Mouse (Mus musculus) layer of hippocampus, postnatal 25 days (tissue): ENCODE measurements around the gene Sh3kbp1. TPM values are rescaled to one million over a fixed set of nuclear protein-coding genes. Genes with fewer than 3 reads are reported as not detected.

ENCODE experiments used
- DNase-seq, 2 experiments: peaks; one replicate each; pipeline ENCODE4 v3.0.0; 2022; ENCODE audit warnings: mixed read lengths in 2 of 2, low spot score in 1 of 2; ENCODE audit errors: extremely low spot score in 1 of 2
- total RNA-seq, 2 experiments: library from RNA; stranded (reverse); gene quantifications; 2 replicates each; pipeline ENCODE4 v1.2.3; 2021

Sh3kbp1 gene
- total RNA-seq, 2 experiments from 2014 or later = 37.0 to 39.4 TPM

DNA sequence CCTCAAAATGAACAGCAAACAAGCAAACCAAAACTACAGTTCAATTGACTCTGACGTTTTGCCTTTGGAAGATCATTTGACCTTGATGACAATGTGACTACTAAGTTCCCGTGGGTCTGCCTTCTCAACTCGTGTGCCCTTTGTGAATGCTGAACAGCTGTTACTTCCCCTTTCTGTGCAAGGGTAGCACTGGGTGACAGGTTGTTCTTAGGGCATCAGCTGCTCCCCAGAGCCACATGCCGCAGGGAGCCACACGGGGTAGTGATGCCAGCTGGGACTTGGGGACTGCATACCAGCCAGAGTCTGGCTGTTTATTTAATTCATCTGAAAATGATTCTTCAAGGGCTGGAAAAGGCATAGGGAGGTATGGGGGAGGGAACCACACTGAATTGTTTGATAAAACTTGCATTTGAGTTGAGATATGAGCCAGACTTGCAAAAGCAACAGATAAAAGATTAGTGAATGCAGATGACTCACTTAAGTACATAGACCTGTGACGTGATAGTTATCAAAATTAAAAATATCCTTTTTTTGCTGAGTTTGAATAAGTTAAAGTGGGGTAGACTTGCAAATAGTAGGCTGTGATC is 108.5 kb downstream of the Sh3kbp1 start:
- DNase-seq = no peak

DNA sequence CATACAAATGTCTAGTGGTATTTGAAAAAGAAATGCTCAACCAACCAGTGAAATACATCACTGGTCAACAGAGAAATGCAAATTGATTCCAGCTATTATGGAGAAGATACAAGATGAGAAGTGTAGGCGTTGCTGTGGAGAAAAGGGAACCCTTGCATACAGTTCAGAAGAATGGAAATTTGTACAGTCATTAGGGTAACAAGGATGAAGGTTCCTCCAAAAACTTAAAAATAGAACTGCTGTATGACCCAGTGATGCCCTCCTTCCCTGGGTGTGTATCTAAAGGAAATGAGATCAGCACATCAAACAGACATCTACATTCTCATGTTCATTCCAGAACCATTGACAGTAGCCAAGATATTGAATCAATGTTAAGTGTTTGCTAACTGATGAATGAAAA is 110.3 kb downstream of the Sh3kbp1 start:
- no peak for DNase-seq

DNA sequence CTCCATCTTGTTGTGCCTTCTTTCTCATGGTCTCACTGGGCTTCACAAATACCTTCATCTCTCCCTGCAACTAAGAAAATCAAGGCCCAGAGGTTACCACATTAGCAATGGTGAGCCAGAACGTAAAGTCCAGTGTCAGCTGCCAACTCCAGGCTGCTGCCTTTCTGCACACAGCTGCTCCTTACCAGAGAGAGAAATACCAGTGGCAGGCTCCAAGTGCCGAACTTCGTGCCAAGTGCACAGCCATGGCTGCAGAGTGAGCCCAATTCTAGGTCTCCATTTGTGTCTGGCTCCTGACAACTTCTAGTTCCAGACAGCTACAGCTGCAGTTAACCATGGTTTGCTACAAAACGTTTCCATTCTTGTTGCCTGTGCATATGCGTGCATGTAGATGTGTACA is 117.0 kb downstream of the Sh3kbp1 start:
- no peak for DNase-seq

DNA sequence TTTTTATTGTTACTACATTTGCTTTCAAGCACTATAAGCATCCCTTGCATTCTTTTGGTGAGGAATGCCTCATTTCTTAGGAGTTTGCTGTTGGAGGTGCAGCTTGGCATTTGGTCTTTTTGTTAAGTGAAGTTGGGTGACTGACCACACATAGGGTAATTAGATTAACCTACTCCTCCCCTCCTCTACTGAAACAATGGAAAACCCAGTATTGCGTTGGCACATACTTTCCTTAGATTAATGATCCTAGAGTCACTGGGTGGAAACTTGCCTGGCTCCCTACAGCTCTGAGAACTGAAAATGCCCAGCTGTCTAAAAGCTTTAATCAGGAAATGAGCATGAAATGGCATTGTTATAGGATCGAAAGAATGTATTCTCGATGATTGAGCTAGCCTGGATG is 117.5 kb downstream of the Sh3kbp1 start:
- DNase-seq = no peak

DNA sequence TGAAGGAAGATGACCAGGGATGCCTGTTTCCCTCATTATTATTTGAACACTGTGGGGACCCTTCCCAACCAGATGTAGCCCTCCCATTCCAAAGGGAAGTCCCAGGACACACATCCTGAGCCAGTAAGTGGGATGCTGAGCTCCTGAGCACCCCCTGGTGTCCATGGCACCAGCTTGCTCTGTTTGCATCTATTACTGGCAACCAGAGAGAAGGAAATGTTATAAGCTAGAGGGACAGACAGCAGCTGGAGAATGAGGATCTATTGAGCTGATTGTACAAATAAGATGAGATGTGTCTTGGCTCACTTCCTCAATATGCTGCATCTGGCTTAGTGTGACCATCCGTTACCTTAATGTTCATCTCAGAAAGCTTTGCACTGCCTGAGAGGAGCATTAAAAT is 124.8 kb downstream of the Sh3kbp1 start:
- peak in 1 of 2 experiments; percentile 49 for DNase-seq

DNA sequence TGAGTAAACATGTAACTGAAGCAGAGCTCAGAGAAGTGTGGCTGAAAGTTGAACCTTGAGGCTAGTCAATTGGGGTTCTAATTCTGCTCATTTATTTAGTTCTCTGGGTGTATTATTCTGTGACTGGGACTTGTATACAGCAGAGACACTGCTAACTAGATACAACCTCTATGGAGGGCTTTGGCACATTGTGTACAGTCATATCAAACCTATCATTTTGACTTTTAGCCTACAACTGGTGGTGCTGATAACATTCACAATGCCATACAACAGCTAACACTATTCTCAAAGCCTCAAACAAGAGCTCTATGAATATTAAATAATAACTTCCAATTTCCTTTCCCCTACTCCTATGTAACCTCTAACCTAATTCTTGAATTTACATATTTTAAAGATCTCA is 129.2 kb downstream of the Sh3kbp1 start:
- DNase-seq = no peak

DNA sequence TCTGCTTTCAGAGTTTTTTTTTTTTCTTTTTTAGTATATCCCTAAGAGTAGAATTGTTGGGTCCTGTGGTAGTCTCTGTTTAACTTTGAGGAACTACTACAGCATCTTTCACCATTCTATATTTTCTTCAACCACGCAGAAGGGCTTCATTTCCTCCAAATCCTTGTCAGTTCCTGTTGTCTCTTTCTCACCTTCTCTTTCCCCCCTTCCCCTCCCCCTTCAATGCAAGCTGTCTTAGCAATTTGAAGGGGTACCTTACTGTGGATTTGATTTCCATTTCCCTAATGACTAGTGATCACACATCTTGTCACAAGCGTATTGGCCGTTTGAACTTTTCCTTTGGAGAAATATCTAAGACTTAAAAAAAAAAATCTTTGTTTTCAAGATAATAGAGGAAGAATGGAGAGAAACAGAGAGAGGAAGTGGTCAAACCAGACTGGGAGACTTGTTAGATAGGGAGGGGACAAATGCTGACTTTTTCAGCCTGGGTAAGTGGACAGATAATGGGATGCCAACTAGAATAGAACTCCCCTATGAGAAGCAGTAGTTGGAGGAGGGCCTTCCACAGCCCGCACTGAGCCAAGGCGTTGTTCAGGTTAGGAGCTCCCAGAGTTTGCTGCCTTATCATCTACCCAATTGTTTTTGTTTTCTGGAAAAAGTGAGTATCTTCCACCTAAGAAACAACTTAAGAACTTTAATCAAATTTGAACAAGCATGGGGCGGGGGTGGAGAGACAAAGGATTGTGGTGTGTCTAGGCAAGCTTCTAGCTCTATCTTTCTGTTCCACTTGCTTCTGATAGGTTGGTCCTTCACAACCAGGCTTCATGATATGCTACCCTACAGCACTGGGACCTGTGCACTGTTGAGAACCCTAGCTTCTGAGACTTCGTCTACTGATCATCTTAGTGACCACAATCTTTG is 130.1 kb downstream of the Sh3kbp1 start:
- no peak for DNase-seq

DNA sequence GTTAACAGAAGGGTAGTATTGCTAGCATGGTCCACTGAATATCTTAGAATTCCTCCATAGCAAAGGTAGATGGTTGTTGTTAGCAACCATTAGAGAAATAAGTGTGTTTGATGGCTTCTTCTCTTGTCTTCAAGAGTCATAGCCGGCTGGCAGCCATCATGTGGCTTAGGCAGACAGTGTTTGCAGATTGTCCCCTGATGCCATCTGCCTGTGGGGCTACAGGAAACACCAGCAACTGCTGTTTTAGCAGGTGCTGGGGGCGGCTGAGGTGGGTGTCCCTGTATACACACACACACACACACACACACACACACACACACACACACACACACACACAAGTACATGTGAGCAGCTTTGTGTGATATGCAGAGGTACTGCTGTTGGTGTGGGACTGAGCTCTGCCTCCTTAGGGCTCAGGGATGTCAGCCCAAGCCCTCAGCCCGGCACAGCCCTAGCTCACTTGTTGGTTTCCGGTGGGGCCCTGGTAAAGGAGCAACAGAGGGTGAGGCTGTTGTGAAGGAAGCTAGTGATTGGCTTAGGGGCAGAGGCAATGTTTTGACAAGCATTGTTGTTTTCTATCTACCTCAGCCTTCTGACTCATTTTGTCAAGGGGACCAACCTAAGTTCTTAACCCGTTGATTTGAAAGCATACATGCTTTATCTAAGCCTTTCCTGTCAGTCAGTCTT is 130.9 kb downstream of the Sh3kbp1 start:
- no peak for DNase-seq

DNA sequence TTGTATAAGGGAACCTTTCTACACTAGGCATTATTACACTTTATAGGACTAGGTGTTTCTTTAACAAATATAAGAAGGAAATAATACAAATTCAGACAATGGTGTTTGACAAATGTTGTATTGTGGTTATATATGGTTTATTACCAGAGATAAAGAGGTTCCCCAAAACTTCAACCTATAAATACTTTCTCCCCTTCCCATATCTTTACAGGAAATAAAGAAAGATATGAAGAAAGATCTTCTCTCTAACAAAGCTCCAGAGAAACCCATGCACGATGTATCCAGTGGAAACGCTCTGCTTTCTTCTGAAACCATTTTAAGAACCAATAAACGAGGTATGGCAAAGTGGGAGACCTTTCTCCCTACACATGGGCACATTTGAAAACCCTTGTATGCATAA is 136.7 kb downstream of the Sh3kbp1 start:
- no peak for DNase-seq

DNA sequence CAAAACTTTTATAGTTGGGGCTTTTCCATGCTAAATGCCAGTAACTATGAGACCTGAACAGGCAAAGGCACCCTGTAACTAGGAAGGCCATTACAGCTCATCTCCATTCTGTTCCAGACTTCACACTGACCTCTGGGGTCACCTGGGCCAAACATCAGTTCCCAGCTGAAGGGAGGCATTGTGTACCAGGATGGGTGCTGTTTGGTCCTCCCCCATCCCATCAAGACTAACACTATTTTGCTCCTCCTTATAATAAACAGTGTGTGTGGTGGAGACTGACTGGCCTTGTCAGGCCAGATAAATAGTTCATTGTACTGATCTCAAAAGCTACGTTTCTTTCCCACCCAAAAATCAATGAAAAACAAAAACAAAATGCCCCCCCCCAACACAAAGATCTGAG is 138.8 kb downstream of the Sh3kbp1 start:
- no peak for DNase-seq

DNA sequence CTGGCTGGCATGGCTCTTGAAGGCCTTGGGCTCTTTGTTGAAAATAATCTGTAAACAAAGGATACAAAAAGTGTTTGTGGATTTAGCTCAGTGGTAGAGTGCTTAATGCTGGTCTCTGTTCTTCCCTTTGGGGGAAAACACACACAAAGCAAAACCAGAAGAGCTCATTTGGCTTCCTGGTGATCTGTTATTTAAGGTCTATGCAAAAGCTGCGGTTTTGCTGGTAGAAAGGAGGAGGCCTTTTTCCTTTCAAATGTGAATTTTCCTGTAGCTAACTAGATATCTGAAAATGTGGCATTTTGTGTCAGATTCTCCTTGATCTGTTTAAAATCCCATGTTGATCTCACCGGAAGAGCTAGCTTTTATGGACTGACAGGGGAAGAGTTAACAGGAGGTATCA is 141.9 kb downstream of the Sh3kbp1 start:
- no peak for DNase-seq

DNA sequence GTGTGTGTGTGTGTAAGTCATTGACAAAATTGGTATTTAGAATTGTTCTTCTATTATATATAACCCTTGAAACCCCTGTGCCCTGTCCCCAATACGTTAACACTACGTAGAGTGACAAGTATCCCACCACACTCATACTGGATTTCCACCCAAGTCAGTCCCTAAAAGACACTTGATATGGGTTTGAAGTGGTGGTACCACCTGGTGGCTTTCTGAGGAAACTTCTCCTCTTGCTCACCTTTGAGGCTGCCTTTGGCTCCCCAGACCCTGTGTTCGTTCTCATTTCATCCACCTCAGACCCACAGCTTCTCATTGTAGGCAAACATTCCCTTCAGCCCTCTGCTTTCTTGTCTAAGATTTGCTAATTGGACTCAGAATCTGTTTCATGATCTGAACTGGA is 142.7 kb downstream of the Sh3kbp1 start:
- DNase-seq = no peak

DNA sequence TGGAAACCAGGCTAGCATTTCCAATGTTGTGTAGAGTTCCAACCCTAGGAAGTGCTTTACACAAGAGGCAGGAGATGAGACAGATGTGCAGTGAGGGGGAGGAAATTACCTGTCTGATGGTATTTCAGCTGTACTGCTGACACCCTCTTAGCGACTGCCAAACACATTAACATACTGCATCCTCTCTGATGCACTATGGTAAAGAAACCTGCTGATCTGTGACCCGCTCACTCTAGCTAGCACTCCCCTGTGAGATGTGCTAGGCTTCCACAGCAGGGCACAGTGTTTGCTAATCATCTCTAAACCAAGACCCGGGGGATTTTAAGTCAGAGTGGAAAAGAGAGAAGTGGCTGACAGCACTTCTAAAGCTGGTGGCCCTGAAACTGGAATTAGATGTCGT is 145.1 kb downstream of the Sh3kbp1 start:
- no peak for DNase-seq

DNA sequence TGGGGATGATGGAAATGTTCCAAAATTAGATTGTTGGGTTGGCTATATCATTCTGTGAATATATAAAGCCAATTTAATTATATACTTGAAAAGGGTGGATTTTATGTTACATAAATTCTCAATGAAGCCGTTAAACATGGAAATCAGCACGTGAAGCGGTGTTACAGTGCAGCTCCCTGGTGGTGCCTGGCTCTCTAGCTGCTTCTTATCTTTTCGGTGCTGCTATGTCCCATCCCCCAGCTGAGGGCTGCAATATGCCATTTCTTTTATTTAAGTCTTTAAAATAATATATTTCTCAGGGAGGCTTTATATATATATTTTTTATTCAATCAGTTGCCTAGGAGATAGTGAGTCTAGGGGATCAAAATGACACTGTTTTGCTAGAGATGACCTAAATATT is 148.0 kb downstream of the Sh3kbp1 start:
- no peak for DNase-seq

DNA sequence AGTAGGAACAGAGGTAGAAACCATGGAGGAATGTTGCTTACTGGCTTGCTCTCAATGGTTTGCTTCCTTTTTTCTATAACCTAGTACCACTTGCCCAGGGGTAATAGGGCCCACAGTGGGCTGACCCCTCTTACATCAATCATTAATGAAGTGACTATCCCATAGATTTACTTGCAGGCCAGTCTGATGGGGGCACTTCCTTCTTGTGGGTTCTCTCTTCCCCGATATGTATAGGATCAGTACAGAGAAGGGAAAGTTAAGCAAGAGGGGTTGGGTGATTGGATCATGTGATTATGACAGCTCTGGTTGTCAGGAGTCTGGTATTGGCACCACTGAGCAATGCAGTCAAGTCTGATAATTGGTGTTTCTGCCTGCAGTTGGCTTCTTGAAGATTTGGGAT is 151.7 kb downstream of the Sh3kbp1 start:
- DNase-seq = no peak

DNA sequence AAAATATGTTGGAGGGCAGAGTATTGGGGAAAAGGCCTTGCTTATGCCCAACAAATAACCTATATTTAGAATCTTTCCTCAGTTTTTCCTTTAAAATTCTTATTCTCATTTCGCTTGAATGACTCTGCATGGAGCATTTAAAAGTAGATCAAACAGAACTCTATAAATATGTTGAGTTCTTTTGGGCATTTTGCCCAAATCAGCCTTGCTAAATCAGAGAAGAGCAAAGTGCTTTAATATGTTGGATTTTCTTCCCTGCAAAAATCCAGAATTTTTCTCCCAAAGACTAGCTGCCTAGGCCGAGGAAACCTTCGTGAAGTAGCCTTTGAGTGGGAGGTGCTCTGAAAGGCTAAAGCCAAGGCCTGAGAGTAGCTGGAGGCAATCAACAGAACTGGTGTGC is 163.4 kb downstream of the Sh3kbp1 start:
- no peak for DNase-seq

DNA sequence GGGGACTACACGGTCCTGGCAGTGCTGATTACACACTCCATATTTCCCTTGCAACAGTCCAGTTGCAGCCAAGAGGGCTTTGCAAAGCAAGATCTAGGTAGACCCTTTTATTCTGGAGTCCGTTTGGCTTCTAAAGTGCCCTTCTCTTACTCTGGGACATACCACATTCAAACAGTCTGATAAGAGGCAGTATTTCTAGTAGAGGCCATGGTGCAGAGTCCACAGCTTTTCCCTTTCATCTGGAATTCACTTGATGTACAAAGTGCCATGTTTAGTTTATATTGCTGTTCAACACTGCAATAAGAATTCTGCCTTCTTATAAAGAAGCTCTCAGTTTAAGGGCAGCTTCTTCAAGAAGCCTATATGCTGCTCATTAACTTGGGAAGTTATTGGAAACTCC is 168.5 kb downstream of the Sh3kbp1 start:
- no peak for DNase-seq

DNA sequence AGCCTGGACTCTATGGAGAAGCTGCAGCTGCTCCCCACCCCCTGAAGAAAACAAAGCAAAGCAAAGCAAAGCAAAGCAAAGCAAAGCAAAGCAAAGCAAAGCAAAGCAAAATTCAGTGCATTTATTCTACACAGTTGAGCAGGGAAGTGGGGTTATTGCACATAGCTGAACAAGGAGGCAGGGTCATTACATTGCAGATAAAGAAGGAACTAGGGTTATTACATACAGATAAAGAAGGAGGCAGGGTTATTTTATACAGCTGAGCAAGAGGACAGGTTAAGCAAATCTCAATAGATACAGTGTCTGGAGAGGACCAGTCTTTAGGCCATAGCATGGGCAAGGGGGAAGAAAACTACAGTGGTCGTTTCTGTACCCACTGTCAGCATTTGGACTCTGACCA is 177.3 kb downstream of the Sh3kbp1 start:
- DNase-seq = no peak

DNA sequence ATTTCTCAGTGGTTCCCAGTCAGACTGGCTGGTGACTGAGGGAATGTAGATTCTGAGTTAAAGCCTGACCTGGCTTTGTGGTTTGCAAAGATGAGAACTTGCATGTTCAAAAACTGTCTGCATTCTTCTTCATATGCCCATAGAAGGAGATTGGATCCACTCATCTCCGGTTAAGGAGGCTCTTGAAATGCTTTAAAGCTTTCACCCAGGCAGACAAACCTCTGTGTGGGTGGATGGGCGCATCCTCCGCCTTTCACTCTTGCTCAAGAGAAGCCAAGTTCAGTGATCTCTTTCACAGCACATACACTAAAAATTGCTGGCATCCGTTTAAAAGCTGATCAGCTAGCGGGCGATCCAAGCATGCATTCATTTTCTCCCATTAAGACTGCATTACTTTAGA is 182.4 kb downstream of the Sh3kbp1 start:
- no peak for DNase-seq

DNA sequence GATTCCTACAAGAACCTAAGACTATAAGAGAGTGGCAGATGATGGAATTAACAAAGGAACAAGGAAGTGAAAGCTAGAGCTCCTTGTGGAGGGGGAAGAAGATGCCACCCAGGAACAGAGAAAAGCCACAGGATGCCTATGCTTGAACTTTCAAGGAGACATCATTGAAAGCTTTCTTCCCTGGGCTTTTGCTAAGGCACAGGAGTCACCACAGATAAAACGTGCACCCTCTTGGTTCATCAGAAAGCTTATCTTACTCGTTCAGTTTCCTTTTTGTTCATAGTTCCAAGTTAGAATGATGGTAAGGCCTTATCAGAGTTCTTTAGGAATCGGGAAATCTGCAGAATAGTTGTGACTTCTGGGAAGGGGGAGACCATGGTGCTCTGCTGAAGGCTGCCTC is 183.4 kb downstream of the Sh3kbp1 start:
- DNase-seq = no peak

DNA sequence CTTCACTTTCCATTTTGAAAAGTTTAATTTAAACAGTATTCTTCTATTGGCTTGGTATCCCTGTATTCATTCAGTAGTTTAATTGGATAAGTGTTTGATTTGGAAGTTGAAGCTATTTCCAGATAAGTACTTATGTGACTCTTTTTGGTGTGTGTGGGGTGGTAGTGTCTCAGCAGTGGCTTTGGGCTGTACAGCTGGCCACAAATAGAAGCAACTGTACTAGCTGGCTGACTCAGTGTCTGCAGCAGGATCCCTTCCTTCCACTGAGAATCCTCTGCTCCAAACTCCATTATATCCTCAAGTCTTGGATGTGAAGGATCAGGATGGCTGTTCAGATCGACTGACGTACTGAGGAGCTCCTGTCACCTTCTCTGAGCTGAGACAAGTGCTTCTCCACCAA is 190.4 kb downstream of the Sh3kbp1 start:
- no peak for DNase-seq

DNA sequence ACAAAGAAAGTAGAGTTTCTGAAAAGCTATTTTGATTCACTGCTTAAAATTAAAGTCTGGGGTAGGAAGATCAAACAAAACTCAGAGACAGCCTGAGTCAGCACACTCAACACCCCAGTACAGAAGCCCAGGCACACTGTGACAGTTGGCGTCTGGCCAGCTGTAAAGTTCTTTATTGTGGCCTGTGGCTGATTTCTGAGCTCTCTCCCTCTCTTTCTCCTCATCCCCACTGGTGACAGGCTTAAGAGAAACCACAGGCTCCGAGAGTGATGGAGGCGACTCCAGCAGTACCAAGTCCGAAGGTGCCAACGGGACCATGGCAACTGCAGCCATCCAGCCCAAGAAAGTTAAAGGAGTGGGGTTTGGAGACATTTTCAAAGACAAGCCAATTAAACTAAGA is 201.1 kb downstream of the Sh3kbp1 start:
- no peak for DNase-seq
